Mouse (Mus musculus): ENCODE data around the gene Slc17a3. TPM values are rescaled to one million over a fixed set of nuclear protein-coding genes. Genes with fewer than 3 reads are reported as not detected.

The Slc17a3 gene
- total RNA-seq, 2 experiments from 2014 or later: 0.11 to 0.16 TPM

DNA sequence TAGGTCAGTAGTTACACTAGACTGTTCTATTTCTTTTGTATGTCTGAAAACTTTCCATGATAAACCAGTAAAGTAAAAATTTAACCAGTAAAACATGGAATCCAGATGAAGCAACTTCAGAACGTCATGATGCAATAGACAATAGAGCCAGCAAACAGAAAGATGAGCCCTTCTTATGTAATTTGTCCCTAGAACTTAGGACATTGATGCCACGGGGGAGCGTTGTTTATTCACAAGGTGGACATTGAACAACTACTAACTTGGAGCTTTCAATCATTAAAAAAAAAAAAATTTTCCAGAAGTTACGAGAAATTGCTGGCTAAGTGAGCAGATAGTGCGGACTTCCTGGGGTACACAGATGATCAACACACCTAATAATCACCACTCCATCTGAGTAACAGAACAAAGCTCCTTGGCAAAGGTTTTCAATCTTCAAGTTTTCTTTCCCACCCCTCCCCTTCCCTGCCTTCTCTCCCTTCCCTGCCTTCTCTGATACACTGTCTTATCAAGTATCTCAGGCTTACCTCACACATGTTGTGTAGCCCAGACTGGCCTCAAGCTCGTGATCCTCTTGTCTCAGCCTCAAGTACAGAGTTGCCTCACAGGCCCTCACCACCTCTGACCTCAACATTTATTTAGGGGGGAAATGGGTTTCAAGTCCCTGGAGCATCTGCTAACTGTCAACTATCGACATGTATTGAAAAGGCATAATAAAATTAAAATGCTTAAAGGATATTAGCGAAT, 29.7 kb downstream of the Slc17a3 start:
- intact Hi-C loops (cut with DNase I): no loop called here
- DNase-seq (ENCODE audit: low spot score in 2 of 2): no peak

DNA sequence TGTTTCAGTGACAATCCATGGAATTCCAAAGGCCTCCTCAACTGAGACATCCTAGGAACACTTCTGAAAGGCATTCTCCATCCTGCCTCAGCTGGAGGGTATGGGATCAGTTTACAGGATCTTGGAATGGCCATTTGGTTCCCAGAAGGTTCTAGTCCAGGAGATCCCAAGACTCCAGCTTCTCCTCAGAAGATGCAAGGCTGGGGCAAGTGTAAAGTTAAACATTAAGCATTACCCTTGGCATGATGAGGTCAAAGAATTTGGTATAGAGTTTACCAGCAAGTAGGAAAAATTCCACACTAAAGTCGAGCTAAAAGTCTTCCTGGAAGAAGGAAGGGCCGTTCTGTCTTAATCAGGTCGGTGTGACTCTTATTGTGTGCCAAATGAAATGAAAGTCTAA, 30.8 kb downstream of the Slc17a3 start:
- DNase-seq (ENCODE audit: low spot score in 2 of 2): no peak
- intact Hi-C loops (cut with DNase I): no loop called here

DNA sequence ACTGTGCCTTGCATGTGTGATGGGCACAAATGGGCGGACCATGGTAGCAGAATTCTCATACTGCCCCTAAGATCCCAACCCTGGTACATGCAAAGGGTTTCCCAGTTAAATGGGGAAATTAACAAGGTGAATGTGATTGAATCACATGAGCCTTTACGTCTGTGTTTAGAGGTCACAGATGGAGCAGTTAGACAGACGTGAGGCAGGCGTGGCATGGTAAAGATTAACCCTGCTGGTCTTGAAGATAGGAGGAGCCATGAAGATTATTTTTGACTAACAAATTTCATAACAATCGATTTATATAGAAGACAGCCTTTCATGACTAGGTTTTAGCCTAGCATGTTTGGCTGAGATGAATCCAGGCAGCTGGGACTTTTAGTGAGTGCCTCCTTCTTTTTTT, 33.9 kb downstream of the Slc17a3 start:
- no peak for DNase-seq (ENCODE audit: low spot score in 2 of 2)
- intact Hi-C loops (cut with DNase I): no loop called here

DNA sequence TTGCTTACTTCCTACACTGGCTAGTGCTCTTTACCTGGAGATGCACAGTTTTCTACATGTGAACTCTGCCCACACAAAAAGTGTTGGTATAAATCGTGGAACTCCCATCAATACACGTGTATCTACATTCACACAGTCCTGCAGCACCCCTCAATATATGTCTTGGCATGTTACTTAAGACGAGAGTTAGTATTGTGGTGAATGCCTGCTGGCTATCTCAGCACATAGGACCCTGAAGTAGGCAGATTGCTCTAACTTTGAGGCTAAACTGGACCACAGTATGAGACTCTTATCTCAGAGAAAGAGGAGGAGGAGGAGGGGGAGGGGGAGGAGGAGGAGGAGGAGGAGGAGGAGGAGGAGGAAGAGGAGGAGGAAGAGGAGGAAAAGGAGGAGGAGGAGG, 39.9 kb downstream of the Slc17a3 start:
- intact Hi-C loops (cut with DNase I): no loop called here
- no peak for DNase-seq (ENCODE audit: low spot score in 2 of 2)

DNA sequence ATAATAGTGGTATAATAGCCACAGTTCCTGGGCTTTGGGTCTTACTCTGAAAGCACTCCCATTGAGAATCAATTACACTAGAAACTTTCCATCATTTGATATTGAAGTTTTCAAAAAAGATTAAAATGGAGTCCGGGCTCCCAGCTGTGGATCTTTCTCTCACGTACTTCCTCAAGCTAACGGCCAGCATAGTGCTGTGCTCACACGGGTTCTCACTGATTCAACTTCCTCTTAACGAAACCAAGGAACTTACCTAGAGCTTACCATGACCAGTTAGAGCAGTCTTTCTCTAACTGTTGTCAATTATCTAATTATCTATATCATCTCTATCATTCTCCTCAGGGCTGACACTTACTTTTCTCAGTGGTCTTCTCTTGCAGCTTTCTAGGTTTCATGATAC, 40.4 kb downstream of the Slc17a3 start:
- no peak for DNase-seq (ENCODE audit: low spot score in 2 of 2)

DNA sequence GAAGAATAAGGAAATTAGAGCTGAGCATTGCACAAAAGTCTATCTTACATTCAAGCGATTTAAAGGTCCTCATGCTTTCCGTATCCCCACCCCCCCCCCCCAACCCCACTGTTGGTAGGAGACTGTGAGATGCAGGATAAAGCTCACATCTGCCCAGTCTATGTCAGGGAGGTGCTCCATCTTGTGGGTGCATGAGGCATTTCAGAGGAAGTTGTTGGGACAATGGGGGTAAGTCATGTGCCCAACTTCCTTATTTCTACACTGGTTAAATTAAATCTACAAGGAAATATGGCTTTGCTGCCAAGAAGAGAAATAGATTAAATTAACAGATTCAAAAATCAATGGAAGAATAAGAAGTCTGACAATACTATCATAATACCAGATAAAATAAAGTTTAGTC, 46.3 kb downstream of the Slc17a3 start:
- intact Hi-C loops (cut with DNase I): loop anchor here (2.0 kb wide), 2 partner anchors 53 to 93 kb away; no protein-coding TSS in a partner anchor

More for the DNA sequence above, 40.4 kb downstream of the Slc17a3 start:
- intact Hi-C loops (cut with DNase I): no loop called here

DNA sequence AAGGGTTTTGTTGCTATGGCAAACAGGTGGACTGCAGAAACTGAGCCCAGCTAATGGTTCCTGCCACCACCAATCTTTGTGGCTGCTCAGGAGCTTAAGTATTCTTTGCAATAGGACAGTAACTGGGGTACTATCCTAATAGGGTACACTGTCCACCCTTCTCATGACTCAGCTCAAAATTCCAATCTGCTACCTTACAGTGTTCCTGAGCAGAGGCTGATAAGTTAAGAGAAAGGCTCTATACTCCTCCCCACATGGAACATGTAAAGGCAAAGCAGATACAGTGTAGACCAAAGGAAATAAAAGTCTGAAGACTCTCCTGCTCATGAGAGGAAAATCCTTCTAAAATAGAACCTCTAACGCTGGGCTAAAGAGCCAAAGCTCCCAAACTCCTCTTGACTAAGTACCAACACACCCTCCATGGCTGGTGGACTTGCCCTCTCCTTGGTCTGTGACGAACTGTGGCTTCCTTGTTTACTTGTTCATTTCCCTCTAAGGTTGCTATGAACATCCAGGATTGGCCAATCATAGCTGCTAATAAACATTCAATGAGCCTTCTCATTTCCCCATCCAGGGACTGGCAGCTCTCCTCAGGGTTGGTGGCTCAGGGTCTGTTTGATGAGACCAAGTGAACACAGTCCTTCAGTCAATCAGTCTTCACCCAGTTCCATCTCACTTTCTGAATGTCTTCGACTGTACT, 47.9 kb downstream of the Slc17a3 start:
- intact Hi-C loops (cut with DNase I): no loop called here
- DNase-seq (ENCODE audit: low spot score in 2 of 2): no peak

More for the DNA sequence above, 46.3 kb downstream of the Slc17a3 start:
- DNase-seq (ENCODE audit: low spot score in 2 of 2): no peak

DNA sequence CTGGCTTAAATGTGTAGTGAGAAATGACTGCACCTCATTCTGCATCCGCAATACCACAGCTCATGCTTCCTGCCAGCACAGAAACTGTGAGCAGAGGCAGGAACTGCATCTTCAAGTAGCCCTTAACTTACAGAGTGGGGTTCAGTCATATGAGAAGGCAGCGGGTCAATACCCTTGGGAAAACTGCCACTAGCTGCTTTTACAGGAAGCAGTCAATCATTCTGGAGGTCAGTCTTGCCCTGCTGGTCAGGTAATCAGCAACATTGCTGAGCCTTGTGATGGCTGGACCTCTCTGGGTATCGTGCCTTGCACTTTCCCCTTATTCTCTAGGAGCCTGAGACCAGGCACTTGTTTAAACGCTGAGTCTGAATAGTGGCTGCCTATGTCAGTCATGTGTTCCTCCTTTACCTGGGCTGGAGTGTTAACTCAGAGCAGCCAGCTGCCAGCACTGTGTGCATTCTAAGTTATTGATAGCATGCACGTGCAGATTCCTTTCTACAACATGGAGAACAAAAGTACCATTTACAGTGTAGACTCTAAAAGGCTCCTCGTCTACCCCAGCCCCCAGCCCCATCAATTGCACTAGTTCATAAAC, 49.9 kb downstream of the Slc17a3 start:
- intact Hi-C loops (cut with DNase I): no loop called here
- DNase-seq (ENCODE audit: low spot score in 2 of 2): no peak

DNA sequence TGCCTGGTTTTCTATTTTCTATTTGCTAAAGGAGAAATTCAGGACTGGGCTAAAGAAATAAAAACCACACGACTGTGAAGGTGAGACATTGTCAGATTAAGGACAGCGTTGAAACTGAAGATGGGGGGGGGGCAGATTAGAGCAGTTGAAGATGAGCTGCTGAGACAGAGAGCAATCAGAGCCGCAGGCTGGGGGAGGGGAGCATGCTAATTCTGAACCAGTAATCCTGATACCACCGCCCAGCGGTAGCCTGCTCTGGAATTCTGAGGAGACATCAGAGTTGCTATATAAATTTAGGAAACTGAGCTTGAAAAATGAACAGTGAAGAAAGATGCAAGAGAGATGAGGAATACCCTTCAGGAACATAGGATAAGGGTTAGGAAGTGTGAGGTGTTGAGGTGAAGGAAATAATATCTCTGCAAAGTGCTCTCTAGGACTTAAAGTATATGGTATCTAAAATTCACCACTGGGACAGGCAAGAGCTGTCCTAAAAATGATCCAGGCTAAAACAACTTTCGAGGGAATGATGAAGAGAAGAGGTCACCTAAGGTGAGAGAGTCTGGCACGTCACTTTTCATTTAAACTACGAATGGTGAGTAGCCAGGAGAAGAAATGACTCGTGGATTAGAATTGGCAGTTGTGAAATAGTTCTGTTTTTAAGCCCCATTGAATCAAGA, 53.5 kb downstream of the Slc17a3 start:
- intact Hi-C loops (cut with DNase I): no loop called here

DNA sequence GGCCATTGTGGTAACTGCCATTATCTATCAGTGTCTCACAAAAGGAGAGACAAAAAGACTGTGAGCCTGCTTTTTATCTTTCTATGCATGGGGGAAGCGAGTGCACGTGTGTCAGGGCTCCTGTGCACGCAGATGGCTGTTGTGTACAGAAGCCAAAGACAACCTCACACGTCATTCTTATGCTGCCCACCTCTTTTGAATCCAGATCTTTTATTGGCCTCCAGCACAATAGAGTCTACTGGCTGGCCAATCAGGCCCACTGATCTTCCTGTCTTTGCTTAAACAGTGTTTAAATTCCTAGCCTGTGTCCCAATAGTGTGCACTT, 54.0 kb downstream of the Slc17a3 start:
- no peak for DNase-seq (ENCODE audit: low spot score in 2 of 2)
- intact Hi-C loops (cut with DNase I): no loop called here

More for the DNA sequence above, 53.5 kb downstream of the Slc17a3 start:
- no peak for DNase-seq (ENCODE audit: low spot score in 2 of 2)

DNA sequence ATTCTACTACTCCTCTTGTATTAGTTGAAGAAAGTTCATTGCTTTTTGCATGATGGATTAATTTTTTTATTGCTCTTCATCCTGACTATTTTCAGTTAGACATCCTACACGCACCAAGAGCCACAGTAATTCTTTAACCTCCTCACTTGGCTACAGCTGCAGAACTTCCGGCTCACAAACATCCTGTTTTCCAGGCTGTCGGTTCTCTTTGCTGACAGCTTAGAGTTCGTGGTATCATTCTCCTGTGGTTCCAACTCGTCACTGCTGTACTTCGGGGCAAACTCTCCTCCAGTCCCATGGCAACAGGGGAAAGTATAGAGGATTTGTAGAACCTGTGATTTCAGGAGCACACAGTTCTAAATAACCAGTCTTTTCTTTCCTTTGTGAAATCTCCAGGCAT, 59.0 kb downstream of the Slc17a3 start:
- intact Hi-C loops (cut with DNase I): no loop called here
- no peak for DNase-seq (ENCODE audit: low spot score in 2 of 2)

DNA sequence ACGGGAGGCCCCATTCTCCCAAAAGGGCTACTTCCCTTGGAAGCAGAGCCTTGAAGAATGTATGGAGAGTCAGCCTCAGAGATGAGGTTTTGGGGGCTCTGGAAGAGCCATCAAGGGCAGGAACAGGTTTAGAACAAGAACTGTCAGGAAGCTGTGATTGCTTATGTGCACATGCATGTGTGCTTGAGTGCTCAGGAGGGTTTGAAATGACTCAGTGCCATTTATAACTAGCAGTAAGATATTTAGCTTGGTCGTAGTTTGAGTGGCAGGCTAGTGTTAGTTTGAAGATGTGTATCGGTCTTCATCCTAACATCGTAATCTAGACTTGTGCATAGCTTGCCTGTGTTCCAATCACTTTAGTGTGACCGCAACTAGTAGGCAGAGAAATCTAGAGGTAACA, 67.7 kb downstream of the Slc17a3 start:
- intact Hi-C loops (cut with DNase I): no loop called here
- DNase-seq (ENCODE audit: low spot score in 2 of 2): no peak

DNA sequence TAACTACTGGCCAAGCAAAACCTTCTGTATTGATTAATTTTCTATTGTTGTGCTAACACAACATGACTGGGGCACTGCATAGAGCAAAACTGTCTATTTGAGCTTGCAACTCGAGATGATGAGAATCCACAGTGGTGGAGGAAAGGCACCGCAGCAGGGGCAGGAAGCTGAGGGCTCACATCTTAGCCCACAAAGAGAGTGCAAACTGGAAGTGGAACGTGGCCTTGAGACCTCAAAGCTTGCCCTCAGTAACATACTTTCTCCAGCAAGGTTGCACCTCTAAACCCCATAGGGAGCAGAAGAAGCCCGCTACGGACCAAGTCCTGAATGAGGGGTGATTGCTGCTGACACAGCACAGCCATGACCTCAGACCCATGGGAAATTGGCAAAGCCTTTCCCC, 70.9 kb downstream of the Slc17a3 start:
- intact Hi-C loops (cut with DNase I): no loop called here
- DNase-seq (ENCODE audit: low spot score in 2 of 2): no peak

Other genes starting within 250 kb of the Slc17a3 start
- gene Hist1h2be, start 218.3 kb upstream of the Slc17a3 start, total RNA-seq (2021): 1 to 10 TPM; 7.4 to 7.7 TPM
- gene Hist1h1e, start 216.9 kb upstream of the Slc17a3 start, total RNA-seq (2021): 10 to 100 TPM; 53.2 to 67.9 TPM
- 1 to 10 TPM; 2.1 to 2.4 TPM for gene Hist1h2ac, start 155.5 kb upstream of the Slc17a3 start, total RNA-seq (2021)
- gene Hist1h2bc, start 155.2 kb upstream of the Slc17a3 start, total RNA-seq (2021): 10 to 100 TPM; 32.7 to 35.0 TPM
- gene Hist1h1t, start 143.6 kb upstream of the Slc17a3 start, total RNA-seq (2021): not detected
- 100 to 1,000 TPM in 1 of 2 experiments, 10 to 100 TPM in 1; 94.8 to 129 TPM for gene Hist1h4c, start 141.0 kb upstream of the Slc17a3 start, total RNA-seq (2021)
- gene Hfe, start 128.6 kb upstream of the Slc17a3 start, total RNA-seq (2021): 1 to 10 TPM; 3.1 to 3.7 TPM
- 10 to 100 TPM; 51.7 to 71.1 TPM for gene Hist1h1c, start 100.6 kb upstream of the Slc17a3 start, total RNA-seq (2021)
- 1 to 10 TPM; 1.9 to 2.6 TPM for gene Hist1h3c, start 93.8 kb upstream of the Slc17a3 start, total RNA-seq (2021)
- 10 to 100 TPM; 17.5 to 23.2 TPM for gene Hist1h2bb, start 92.7 kb upstream of the Slc17a3 start, total RNA-seq (2021)
- 10 to 100 TPM; 27.5 to 31.4 TPM for gene Hist1h2ab, start 88.3 kb upstream of the Slc17a3 start, total RNA-seq (2021)
- gene Hist1h3b, start 87.2 kb upstream of the Slc17a3 start, total RNA-seq (2021): 10 to 100 TPM in 1 of 2 experiments, 1 to 10 TPM in 1; 9.3 to 14.5 TPM
- gene Hist1h4b, start 82.4 kb upstream of the Slc17a3 start, total RNA-seq (2021): 10 to 100 TPM; 87.5 to 89.8 TPM
- 10 to 100 TPM; 47.0 to 58.8 TPM for gene Hist1h4a, start 78.2 kb upstream of the Slc17a3 start, total RNA-seq (2021)
- 10 to 100 TPM; 35.9 to 40.0 TPM for gene Hist1h3a, start 77.0 kb upstream of the Slc17a3 start, total RNA-seq (2021)
- gene Hist1h1a, start 75.8 kb upstream of the Slc17a3 start, total RNA-seq (2021): 10 to 100 TPM; 18.2 to 29.1 TPM
- not detected for gene Trim38, start 69.5 kb upstream of the Slc17a3 start, total RNA-seq (2021)
- gene Slc17a2, start 32.4 kb upstream of the Slc17a3 start, total RNA-seq (2021): not detected
- not detected for gene Slc17a1, start 28.3 kb downstream of the Slc17a3 start, total RNA-seq (2021)
- gene Slc17a4, start 75.6 kb downstream of the Slc17a3 start, total RNA-seq (2021): not detected
- not detected for gene Hist1h2ba, start 94.7 kb downstream of the Slc17a3 start, total RNA-seq (2021)
- not detected for gene Hist1h2aa, start 95.0 kb downstream of the Slc17a3 start, total RNA-seq (2021)
- under 1 TPM; 0.41 to 0.55 TPM for gene Scgn, start 151.8 kb downstream of the Slc17a3 start, total RNA-seq (2021)

All from left cerebral cortex, postnatal 25 days (tissue).